Mouse (Mus musculus) left cerebral cortex, adult 11 months (tissue): ENCODE data around the gene Slc27a2.
A peak's percentile ranks its signal among the peaks of the same experiment; 100 is the strongest.
"Not testable (repeated sequence)": the region's sequence is repeated elsewhere in the genome, so short reads cannot be mapped to it uniquely, and the experiment has no call there.

Source experiments
- DNase-seq: peaks from one replicate; pipeline ENCODE4 v3.0.0; 2022; ENCODE audit warnings: low spot score

The Slc27a2 gene

GRCm38 (mm10) chr2:126552357-126553290, at the start of gene Slc27a2:
TSS of gene Slc27a2 (plus strand) at chr2:126552407.
- peak; percentile 11 for DNase-seq

- no peak for DNase-seq
Measured at GRCm38 (mm10) chr2:126505156-126505555, 47.1 kb upstream of the Slc27a2 start.

GRCm38 (mm10) chr2:126507477-126507876, 44.7 kb upstream of the Slc27a2 start:
- DNase-seq: no peak

GRCm38 (mm10) chr2:126508228-126508627, 44.0 kb upstream of the Slc27a2 start:
- DNase-seq: no peak

GRCm38 (mm10) chr2:126515069-126515826, 37.0 kb upstream of the Slc27a2 start:
- DNase-seq: no peak

GRCm38 (mm10) chr2:126519872-126520581, 32.2 kb upstream of the Slc27a2 start:
- no peak for DNase-seq

GRCm38 (mm10) chr2:126520828-126521227, 31.4 kb upstream of the Slc27a2 start:
- DNase-seq: no peak

- DNase-seq: no peak
Measured at GRCm38 (mm10) chr2:126521471-126521870, 30.7 kb upstream of the Slc27a2 start.

- DNase-seq: no peak
Measured at GRCm38 (mm10) chr2:126522056-126522455, 30.2 kb upstream of the Slc27a2 start.

GRCm38 (mm10) chr2:126523101-126523745, 29.0 kb upstream of the Slc27a2 start:
- not testable (repeated sequence) for DNase-seq

- no peak for DNase-seq
Measured at GRCm38 (mm10) chr2:126524271-126524670, 27.9 kb upstream of the Slc27a2 start.

GRCm38 (mm10) chr2:126527461-126527860, 24.7 kb upstream of the Slc27a2 start:
- DNase-seq: no peak

- DNase-seq: no peak
Measured at GRCm38 (mm10) chr2:126530581-126530980, 21.6 kb upstream of the Slc27a2 start.

- DNase-seq: no peak
Measured at GRCm38 (mm10) chr2:126537654-126538053, 14.6 kb upstream of the Slc27a2 start.

GRCm38 (mm10) chr2:126540390-126540925, 11.7 kb upstream of the Slc27a2 start:
- DNase-seq: no peak

GRCm38 (mm10) chr2:126542211-126542610, 10.0 kb upstream of the Slc27a2 start:
- DNase-seq: no peak

- no peak for DNase-seq
Measured at GRCm38 (mm10) chr2:126545297-126545696, 6.9 kb upstream of the Slc27a2 start.

GRCm38 (mm10) chr2:126546392-126546791, 5.8 kb upstream of the Slc27a2 start:
- DNase-seq: no peak

GRCm38 (mm10) chr2:126549681-126550080, 2.5 kb upstream of the Slc27a2 start:
- DNase-seq: no peak

GRCm38 (mm10) chr2:126551244-126551890, 840 bp upstream of the Slc27a2 start:
- no peak for DNase-seq

- no peak for DNase-seq
Measured at GRCm38 (mm10) chr2:126551896-126552295, 311 bp upstream of the Slc27a2 start.
